Mouse (Mus musculus): Measurements from ENCODE around the gene D1Ertd622e.

The D1Ertd622e gene

DNA sequence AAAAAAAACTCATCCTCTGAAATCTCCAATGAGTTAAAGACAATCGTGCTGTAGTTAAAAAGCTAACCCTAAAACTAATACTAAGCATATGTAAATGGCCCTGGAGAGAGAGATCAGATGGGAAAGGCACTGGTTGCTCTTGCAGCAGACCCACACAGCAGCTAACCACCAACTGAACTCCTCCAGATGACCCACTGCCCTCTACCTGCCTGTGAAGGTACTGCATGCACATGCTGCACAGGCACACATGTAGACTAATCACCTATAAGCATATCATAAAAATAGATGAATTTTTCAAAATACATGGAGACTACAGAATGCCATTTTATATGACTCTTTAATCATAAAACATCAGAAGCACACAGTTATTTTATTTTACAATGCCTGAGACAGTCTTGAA, 14.8 kb downstream of the D1Ertd622e start:
- intact Hi-C loops (cut with DNase I) = no loop called here

DNA sequence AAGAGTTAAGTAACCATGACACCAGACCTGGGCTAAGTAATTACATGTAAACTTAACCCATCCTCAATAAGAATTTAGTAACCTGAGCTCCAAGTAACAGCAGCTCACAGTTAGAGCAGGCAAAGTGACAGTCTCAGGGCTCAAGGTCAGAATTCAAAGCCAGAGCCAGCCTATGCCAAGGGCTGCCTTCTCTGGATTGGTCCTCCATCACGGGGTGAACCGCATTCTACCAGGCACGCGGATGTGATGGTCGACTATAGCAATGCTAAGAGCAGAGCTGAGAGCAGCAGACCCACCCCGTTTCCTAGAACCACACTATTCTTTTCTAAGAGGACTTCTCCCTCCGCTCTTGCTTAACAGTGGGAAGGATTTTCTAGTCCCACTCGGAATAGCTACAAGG, 27.8 kb downstream of the D1Ertd622e start:
- intact Hi-C loops (cut with DNase I) = no loop called here

DNA sequence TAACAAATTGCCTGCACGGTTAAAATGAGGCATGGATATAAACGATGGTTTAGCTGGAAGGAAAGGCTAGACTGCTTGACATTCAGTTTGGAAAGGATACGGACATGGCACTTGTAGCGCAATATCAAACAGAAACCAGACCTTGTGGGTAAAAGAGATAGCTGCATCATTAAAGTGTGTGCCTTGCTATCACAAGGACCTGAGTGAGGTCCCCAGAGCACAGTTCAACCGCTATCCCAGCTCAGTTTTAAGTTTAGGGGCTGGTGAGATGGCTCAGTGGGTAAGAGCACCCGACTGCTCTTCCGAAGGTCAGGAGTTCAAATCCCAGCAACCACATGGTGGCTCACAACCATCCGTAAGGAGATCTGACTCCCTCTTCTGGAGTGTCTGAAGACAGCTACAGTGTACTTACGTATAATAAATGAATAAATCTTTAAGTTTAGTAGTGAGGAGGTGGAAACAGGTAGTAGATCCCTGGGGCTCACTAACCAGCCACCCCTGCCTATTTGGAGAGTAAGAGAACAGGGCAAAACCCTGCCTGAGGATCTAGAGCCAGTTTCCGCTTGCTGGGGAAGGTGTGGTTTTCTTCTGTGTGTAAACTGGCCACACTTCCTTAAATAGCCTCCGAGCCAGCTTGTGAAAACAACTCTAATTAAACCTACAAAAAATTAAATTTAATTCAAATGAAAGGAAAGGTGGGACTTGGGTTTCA, 29.2 kb downstream of the D1Ertd622e start:
- intact Hi-C loops (cut with DNase I) = no loop called here

- intact Hi-C loops (cut with DNase I) = no loop called here
Observed at GRCm38 (mm10) chr1:97631843-97632470, 29.9 kb downstream of the D1Ertd622e start.

DNA sequence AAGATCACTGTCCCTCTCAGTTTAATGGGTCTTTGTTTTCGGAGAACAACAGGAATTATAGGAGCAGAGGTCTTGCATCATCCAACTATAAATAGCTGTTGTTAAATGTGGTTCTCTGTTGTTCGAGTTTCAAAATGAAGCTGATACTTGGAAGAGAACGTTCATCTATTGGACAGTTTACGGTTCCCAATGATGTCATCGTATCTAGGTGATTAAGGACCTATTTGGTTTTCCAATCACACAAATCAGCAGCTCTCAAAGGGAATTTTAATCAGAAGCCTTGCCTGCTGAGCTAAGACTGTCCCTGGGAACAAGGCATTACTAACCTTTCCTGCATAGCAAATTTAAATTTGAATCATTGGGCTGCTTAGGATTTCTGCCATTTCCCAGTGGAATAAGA, 31.7 kb downstream of the D1Ertd622e start:
- intact Hi-C loops (cut with DNase I) = no loop called here

- intact Hi-C loops (cut with DNase I) = no loop called here
Observed at GRCm38 (mm10) chr1:97628859-97629258, 33.0 kb downstream of the D1Ertd622e start.

DNA sequence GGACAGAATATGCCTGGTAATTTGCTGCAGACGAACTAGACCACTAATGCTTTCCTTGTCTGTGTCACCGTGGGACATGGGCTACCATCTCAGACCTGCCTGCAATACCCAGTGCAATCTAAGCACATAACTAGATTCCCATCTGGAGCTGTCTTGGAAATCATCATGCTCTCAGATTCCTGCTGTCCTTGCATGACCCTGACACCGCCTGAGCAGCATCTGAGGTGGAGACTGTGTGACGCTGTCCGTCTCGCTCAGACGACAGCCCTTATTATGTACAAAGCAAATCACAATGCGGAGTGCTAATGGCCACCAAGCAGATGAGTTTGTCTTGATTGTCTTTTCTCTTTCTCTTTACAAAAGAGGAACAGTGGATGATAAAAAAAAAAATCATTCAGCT, 33.9 kb downstream of the D1Ertd622e start:
- intact Hi-C loops (cut with DNase I) = no loop called here

DNA sequence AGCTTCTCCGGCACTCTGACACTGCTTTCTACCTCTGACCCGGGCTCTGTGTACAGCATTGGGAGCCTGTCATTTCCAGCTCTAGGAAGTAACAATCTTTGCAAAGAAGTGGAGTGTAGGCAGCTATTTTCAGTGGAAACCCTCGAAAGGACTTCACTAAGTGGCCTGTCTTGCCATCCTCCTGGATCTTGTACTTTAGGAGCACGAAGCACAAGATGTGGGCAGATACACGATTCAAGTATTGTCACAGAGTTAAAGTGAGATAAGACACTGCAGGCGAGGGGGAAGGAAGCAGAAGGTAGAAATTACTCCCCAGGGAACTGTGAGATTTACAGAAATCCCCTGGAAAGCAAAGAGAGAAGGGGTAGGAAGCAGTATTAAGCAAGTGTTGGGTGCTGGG, 36.4 kb downstream of the D1Ertd622e start:
- intact Hi-C loops (cut with DNase I) = no loop called here

DNA sequence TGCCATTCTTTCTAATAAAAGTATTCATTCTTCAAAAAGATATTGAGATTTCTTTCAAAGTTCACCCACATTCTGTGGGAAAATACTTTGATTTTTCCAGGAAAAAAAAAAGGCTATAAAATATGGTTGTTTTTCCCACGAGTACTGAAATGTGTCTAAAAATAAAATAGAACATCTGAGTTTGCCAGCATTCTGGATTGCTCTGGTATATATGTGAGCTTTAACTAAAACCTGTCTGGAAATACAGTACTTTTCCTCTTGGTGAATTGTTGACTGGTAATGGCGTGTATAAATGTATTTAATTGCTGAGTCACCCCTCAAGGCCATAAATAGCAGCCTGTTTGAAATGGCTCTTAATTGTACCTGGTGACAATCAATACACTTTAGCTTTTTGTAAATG, 37.5 kb downstream of the D1Ertd622e start:
- intact Hi-C loops (cut with DNase I) = no loop called here

DNA sequence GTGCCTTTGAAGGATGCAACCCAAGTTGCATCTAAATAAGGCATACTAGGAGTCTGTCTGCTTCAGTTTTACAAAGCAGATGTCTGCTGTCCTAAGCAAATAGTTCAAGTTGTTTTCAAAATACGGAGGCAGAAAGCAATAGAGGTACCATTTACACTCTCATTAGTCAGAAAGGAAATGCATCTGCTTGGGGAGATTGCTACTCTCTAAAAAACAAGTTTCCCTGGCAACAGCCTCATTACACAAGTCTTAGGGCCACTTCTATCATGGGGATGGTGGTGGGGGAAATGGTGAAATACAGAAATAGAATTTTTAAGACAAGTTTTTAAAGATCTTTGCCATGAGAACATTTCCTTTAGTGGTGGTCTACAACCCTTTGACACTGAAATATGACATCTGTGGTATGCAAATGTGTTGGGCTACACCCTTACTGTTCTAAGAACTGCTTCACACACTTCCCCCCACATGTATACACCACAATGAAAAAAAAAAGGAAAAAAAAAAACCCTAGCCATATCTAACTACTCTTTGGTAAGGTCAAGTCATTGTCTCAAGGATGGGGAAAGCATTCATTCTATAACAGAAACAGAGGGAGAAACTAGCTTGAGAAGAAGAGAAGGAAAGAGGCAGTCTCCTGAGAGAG, 38.5 kb downstream of the D1Ertd622e start:
- intact Hi-C loops (cut with DNase I) = no loop called here

GRCm38 (mm10) chr1:97622574-97623208, 39.2 kb downstream of the D1Ertd622e start:
- intact Hi-C loops (cut with DNase I) = no loop called here

DNA sequence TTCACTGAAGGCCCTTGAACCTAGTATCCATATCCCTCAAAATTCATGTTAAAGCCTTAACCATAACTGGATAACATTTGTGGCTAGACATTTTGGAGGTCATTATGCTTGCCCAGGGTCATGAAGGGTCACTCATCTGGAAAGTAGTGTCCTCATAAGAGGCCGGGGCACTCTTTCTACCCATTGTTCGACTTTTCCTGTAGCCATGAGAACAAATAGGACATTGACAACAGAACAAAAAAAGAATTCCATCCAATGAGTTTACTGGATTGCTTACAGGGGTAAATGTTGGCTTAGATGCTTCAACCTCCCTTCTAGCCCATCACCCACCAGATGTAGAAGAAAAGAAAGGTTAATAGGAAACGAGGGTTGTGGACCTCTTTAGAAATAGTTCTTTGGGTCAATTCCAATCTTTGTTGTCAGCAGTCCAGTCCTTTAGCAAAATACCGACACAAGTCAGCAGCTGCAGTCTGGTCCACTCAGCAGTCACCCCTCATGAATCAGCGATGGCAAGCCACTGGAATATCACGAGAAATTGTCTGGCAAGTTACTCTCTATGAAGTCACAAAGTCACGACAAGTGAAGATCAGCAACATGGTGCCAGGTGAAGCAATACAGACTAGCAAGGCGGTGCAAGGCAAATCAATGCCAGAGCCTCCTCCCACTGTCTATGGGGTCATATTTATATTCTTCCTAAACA, 42.1 kb downstream of the D1Ertd622e start:
- intact Hi-C loops (cut with DNase I) = no loop called here

GRCm38 (mm10) chr1:97615525-97615924, 46.3 kb downstream of the D1Ertd622e start:
- intact Hi-C loops (cut with DNase I) = no loop called here

- intact Hi-C loops (cut with DNase I) = no loop called here
Observed at GRCm38 (mm10) chr1:97614531-97615462, 47.1 kb downstream of the D1Ertd622e start.

- intact Hi-C loops (cut with DNase I) = no loop called here
Observed at GRCm38 (mm10) chr1:97611747-97612146, 50.1 kb downstream of the D1Ertd622e start.

GRCm38 (mm10) chr1:97603361-97603760, 58.5 kb downstream of the D1Ertd622e start:
- intact Hi-C loops (cut with DNase I) = no loop called here

GRCm38 (mm10) chr1:97600371-97600770, 61.5 kb downstream of the D1Ertd622e start:
- intact Hi-C loops (cut with DNase I) = no loop called here

DNA sequence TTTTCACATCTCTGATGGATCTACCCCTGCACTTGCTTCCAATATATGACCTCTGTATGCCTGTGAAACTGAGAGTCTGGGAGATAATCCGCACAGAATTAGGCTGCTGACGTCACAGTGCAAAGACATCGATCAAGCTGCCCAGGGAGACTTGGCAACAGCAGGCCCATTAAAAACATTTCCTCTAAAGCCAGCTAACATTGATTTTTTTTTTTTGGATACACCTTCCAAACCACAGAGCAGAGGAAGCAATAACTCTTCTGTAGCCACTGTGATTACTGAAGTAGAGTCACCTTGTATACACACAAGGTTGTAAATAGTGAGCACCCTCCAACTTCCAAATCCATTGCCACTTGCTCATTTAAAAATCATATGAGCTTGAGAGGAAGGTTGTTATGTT, 62.8 kb downstream of the D1Ertd622e start:
- intact Hi-C loops (cut with DNase I) = no loop called here

DNA sequence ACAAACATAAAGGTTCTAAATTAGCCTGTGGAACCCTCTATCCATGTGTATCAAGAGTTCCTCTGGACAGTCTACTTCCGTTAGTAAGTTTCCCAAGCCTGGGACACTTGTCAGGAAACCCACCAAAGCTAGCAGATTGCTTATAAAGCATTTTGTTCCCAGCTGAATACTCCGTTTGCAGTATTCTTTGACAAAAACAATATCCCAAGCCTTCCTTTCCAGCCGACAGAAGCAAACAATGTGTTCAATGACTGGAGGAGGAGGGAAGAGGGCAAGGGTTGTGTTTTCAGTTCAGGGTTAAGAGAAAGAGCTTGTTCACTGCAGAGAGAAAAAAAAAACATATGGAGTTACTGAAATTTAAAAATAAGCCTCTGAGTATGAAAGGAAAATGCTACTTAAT, 73.3 kb downstream of the D1Ertd622e start:
- intact Hi-C loops (cut with DNase I) = no loop called here

DNA sequence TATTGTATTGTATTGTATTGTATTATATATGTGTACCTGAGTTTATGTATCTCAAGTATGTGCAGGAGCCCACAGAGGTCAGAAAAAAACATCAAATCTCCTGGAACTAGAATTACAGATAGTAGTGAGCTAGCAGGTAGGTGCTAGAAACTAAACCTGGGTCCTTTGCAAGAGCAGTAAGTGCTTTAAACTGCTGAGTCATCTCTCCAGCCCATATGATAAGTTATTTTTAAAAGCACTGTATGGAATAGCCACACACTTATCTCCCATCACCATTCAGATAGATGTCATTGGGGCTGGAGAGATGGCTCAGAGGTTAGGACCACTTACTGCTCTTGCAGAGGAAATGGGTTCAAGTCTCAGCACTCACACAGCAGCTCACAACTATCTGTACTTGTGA, 76.8 kb downstream of the D1Ertd622e start:
- intact Hi-C loops (cut with DNase I) = no loop called here

All from adrenal gland (tissue).